Mouse (Mus musculus) ES-E14 (cell line): ENCODE data around the gene Il1b.

ENCODE experiments used
- CHD2 ChIP-seq: IDR thresholded peaks from 2 replicates; pipeline ENCODE4 v1.6.1; 2014; ENCODE audit warnings: mild to moderate bottlenecking, low read depth, low read length, inconsistent platforms
- MAFK ChIP-seq: IDR thresholded peaks from 2 replicates; pipeline ENCODE4 v1.6.1; 2014; ENCODE audit warnings: mild to moderate bottlenecking, low read depth, low read length, inconsistent platforms; ENCODE audit not compliant: insufficient read depth
- ZC3H11A ChIP-seq: IDR thresholded peaks from 2 replicates; pipeline ENCODE4 v1.6.1; 2012; ENCODE audit warnings: low read depth, mild to moderate bottlenecking, inconsistent platforms, low read length, borderline replicate concordance

- TF ChIP-seq CHD2 (no peak), MAFK (no peak), ZC3H11A (no peak)
These were observed 13.3 kb upstream of the Il1b start for GRCm38 (mm10) chr2:129384272-129384660.
